ENCODE assay signal across 8 mouse cellular contexts in the genomic region with DNA sequence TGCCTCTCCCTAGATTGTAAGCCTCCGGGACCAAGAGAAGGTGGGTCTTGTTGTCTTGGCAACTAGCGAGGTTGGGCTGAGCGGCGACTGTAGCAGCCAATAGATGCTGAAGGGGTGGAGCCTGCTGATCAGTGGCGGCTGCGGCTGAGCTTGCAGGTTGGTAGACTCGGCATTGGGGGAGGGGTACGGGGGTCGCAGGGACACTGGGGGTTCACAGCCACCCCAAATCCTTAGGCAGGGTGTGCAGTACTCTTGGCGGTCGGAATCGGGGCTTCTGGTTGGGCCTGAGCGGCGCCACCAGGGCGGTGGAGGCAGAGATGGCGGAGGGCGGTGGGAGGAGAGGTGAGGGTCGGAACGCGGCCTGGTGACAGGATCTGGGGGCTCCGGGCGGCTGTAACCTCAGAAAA. TPM values are rescaled to one million over a fixed set of nuclear protein-coding genes. Genes with fewer than 3 reads are reported as not detected.
DNase-seq lines count a peak whose midpoint lies in the region; ATAC-seq lines count a peak whose summit lies in the region.

No protein-coding gene starts in this region.

- peak; percentile 99 for ATAC-seq in inflammation-experienced regulatory T-cells, adult 6 months
- ATAC-seq in megakaryocyte-erythroid progenitor cell, adult 5-6 weeks (replicated peaks; ENCODE audit: low FRiP score, low TSS enrichment, poor library complexity, severe bottlenecking) = peak; percentile 92

- intact Hi-C loops in gastrocnemius, postnatal 14 days (cut with DNase I; ENCODE audit: low total_unique reads) = no loop called here
- intact Hi-C loops in left cerebral cortex, postnatal 10 days (cut with DNase I) = loop anchor here (5.0 kb wide), 1 partner anchor 61 kb away; no protein-coding TSS in a partner anchor

- peak; percentile 93 to 98 for DNase-seq in adrenal gland, adult (ENCODE audit: inconsistent age in 2 of 2, low spot score in 1 of 2)
- DNase-seq in embryo, embryonic 10.5 days (ENCODE audit: low spot score) = peak; percentile 98
- DNase-seq in gastrocnemius, postnatal 14 days = peak; percentile 91
- peak; percentile 95 to 97 for DNase-seq in left cerebral cortex, postnatal 10 days (ENCODE audit: extremely low spot score in 1 of 2, low spot score in 2 of 2)
- DNase-seq in right cerebral cortex, postnatal 25 days = peak; percentile 93
- peak; percentile 86 to 92 for DNase-seq in urinary bladder, postnatal 4 days (ENCODE audit: low spot score in 2 of 2)

RNA-seq across cellular contexts. Expression of gene Tmem9, which starts 10.0 kb away (rescaled TPM):
- 10 to 100 TPM; 11.2 to 15.5 TPM for total RNA-seq in gastrocnemius, postnatal 14 days (2021)
- 10 to 100 TPM; 20.7 to 39.2 (median 32.3) TPM for polyA plus RNA-seq in inflammation-experienced regulatory T-cells, adult 6 months (2017; shearing (Covaris generic))
- 10 to 100 TPM; 81.3 to 84.0 TPM for total RNA-seq in left cerebral cortex, postnatal 10 days (2021)
- total RNA-seq in megakaryocyte-erythroid progenitor cell, adult 5-6 weeks (2014; fragmentation: Nextera tagmentation) = 36.5 and 39.9 TPM in 2 replicates
- total RNA-seq in megakaryocyte-erythroid progenitor cell, adult 5-6 weeks (2017) = 22.8 and 48.0 TPM in 2 replicates

RNA-seq across cellular contexts. Expression of gene Igfn1, which starts 11.8 kb away (rescaled TPM):
- total RNA-seq in gastrocnemius, postnatal 14 days (2021) = 10 to 100 TPM in 1 of 2 experiments, 1 to 10 TPM in 1; 5.9 to 13.0 TPM
- polyA plus RNA-seq in inflammation-experienced regulatory T-cells, adult 6 months (2017; shearing (Covaris generic)) = not detected
- total RNA-seq in left cerebral cortex, postnatal 10 days (2021) = under 1 TPM; 0.41 to 0.73 TPM
- not detected in 2 replicates for total RNA-seq in megakaryocyte-erythroid progenitor cell, adult 5-6 weeks (2014; fragmentation: Nextera tagmentation)
- not detected in 2 replicates for total RNA-seq in megakaryocyte-erythroid progenitor cell, adult 5-6 weeks (2017)

RNA-seq across cellular contexts. Expression of gene Ascl5, which starts 32.7 kb away (rescaled TPM):
- not detected for total RNA-seq in gastrocnemius, postnatal 14 days (2021)
- polyA plus RNA-seq in inflammation-experienced regulatory T-cells, adult 6 months (2017; shearing (Covaris generic)) = not detected
- total RNA-seq in left cerebral cortex, postnatal 10 days (2021) = 1 to 10 TPM in 1 of 2 experiments, under 1 TPM in 1; 0.66 to 1.2 TPM
- total RNA-seq in megakaryocyte-erythroid progenitor cell, adult 5-6 weeks (2014; fragmentation: Nextera tagmentation) = not detected in 2 replicates
- not detected in 2 replicates for total RNA-seq in megakaryocyte-erythroid progenitor cell, adult 5-6 weeks (2017)

RNA-seq across cellular contexts. Expression of gene Cacna1s, which starts 34.6 kb away (rescaled TPM):
- total RNA-seq in gastrocnemius, postnatal 14 days (2021) = 100 to 1,000 TPM; 557 to 583 TPM
- polyA plus RNA-seq in inflammation-experienced regulatory T-cells, adult 6 months (2017; shearing (Covaris generic)) = 1 to 10 TPM; 2.7 to 5.0 (median 4.9) TPM
- 1 to 10 TPM; 1.5 to 2.4 TPM for total RNA-seq in left cerebral cortex, postnatal 10 days (2021)
- not detected in 2 replicates for total RNA-seq in megakaryocyte-erythroid progenitor cell, adult 5-6 weeks (2014; fragmentation: Nextera tagmentation)
- total RNA-seq in megakaryocyte-erythroid progenitor cell, adult 5-6 weeks (2017) = not detected in 2 replicates

Comparison
In these comparisons a context has a peak if more than half of its experiments do, and no peak if none do; other contexts are left out.
1. Peak in every context shown above with its lines: DNase-seq and ATAC-seq.